Mouse (Mus musculus) adrenal gland, postnatal 10 days (tissue): ENCODE results near the gene Ifnz. TPM values are rescaled to one million over a fixed set of nuclear protein-coding genes. Genes with fewer than 3 reads are reported as not detected.
A peak's percentile ranks its signal among the peaks of the same experiment; 100 is the strongest.
"Not testable (repeated sequence)": the region's sequence is repeated elsewhere in the genome, so short reads cannot be mapped to it uniquely, and the experiment has no call there.

Experiments used
- DNase-seq: peaks from one replicate; pipeline ENCODE4 v3.0.0; 2021; ENCODE audit warnings: mixed read lengths
- long read RNA-seq, 2 experiments: library from polyadenylated mRNA; stranded (forward); transcript quantifications; one replicate each; pipeline ENCODE4 v2.0.0; 2021
- total RNA-seq, 2 experiments: library from RNA; stranded (reverse); gene quantifications; 2 replicates each; pipeline ENCODE4 v1.2.3; 2021

Ifnz gene
- not detected for total RNA-seq
- long read RNA-seq, experiment 1, result 0 reads
- long read RNA-seq, experiment 2, result 0 reads

DNA sequence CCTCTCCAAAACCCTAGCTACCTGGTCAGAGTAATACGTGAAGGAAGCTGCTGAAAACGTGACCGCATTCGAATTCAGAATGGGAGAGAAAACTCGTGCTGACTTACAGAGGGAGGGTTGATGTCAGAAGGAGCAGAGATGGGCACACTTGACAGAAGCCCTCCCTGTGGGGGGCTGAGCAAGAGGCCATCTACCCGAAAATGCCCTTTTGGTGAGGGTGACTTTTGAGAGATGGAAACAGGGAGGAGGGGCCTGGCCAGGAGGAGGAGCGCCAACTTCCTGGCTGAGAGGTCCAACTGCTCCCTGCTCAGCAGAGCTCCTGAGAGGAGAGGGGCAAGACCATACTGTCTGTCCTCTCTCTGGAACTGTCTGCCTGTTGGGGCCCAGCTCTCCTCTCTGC lies at the start of gene Ifnz:
Gene Ifnz (plus strand): TSS at position 301 of the 400 bp plus-strand sequence.
- not testable (repeated sequence) for DNase-seq

DNA sequence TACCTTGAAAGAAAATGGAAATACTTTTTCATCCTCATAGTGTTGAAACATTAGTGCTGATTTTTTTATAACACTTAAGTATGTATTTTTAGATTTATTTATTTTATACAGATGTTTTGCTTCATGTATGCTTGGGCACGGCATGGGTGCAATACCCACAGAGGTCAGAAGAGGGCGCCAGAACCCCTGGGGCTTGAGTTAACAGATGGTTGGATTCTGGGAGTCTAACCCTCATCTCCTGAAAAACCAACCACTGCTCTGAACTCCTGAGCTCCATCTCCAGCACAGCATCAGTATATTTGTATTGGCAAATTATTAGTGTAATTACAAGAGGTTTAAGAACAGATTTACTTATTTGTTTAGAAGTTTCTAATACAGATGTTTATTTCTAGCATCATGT lies 43.5 kb upstream of the Ifnz start:
- peak; percentile 86 for DNase-seq

DNA sequence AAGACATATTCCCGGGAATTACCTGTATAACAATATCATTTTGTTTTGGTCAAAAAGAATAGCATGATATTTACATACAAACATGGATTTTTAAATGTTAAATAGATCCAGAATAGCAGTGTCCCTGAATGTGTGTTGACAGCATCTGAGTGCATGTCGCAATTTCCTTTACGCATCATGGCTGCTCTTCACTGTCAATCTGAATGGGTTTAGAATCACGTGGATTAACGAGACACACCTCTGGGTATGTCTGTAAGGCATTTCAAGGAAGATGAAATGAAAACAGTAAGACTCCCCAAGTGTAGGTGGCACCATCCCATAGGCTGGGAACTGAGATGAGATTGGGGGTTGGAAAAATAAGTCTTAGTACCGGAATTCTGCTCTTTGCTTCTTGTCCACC lies 42.9 kb upstream of the Ifnz start:
- DNase-seq, result no peak

DNA sequence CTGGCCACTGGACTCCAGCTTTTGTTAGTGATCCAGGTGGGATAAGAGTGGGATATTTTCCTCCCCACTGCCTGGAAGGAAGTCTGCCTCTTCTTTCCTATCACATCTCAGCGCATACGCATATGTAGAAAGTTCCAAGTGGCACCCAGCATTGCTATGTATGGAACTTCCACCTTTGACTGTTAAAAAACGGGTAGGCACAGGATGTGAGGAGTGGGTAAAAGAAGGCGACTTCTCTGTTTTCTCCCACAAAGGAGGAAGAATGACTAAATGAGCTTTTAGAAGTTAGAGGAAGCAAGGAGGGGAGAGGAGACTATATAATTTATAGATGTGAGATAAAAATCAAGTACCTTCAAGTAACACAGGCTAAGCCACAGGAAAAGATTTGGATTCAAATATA lies 40.5 kb upstream of the Ifnz start:
- DNase-seq, result no peak

DNA sequence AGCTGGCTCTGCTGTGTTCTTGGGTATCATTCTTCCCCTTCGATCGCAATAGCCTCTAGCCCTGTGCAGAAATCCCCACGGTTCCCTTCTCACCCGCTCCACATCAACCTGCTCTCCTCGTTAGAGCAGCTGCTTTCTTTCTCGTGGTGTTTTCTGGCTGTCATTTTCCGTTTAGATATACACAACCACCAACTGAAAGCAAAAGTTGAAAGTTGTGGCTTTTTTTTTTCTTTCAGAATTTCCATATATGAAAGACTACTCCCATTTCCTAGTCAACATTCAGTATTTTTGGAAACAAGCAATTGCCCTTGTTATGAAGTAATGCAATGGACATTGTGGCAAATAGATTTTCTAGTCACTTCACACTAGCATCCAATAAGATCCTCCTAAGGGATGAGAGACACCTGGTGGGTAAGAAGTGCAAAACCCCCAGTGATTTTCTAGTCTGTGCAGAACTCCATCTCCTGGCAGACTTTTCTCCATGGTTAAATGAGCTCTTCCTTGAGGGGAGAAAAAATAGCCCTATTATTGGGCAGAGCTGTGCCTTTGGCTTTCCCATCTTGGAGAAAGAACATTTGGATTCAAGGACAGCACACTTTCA lies 39.1 kb upstream of the Ifnz start:
- no peak for DNase-seq

DNA sequence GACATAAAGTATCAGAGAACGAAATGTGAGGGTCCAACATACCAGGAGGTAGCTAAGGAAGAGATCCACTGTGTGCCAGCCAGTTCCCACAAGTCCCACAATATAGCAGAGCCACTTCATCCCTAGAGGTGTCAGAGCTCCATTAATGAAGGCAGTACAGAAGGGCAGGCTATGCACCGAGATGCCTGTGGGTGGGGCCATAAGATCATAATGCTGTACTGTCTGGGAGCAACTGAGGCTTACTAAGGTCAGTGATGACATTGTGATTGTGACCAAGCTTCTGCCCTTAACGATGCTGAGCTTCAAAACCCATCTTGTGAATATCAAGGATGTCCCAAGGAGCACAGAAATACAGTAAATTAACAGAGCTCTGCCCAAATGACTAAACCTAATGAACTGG lies 37.7 kb upstream of the Ifnz start:
- no peak for DNase-seq

DNA sequence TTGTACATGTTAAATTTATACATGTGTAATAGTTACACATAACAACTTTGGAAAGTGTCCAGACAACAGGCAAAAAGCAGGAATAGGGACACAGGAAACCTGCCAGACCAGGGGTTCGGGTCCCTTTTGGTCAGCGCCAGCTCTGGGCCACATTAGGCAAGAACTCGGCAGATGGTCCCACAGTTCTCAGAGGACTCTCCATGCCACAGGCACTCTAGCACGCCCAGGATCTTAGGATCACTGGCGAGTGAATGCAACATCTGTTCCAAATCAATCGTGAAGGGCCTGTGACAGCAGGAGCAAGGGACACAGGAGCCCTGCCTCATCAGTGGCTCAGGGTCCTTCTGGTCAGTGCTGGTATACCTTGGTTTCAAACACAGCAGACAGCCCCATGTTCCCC lies 32.0 kb upstream of the Ifnz start:
- DNase-seq, result no peak

DNA sequence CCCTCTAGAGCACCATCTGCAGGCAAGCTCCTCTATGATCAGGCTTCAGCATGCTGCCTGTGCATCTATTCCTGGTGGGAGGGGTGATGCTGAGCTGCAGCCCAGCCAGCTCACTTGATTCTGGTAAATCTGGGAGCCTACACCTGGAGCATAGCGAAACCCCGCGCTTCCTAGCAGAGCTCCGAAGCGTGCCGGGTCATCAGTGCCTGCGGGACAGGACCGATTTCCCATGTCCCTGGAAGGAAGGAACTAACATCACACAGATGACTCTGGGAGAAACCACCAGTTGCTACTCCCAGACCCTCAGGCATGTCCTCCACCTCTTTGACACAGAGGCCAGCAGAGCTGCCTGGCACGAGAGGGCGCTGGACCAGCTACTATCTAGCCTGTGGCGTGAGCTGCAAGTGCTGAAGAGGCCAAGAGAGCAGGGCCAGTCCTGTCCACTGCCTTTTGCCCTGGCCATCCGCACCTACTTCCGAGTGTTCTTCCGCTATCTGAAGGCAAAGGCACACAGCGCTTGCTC lies 27.1 kb upstream of the Ifnz start, which contains the start of gene Gm13271:
Gene Gm13271 (plus strand): TSS at position 51 of the 523 bp plus-strand sequence.
- DNase-seq, result peak; percentile 60

DNA sequence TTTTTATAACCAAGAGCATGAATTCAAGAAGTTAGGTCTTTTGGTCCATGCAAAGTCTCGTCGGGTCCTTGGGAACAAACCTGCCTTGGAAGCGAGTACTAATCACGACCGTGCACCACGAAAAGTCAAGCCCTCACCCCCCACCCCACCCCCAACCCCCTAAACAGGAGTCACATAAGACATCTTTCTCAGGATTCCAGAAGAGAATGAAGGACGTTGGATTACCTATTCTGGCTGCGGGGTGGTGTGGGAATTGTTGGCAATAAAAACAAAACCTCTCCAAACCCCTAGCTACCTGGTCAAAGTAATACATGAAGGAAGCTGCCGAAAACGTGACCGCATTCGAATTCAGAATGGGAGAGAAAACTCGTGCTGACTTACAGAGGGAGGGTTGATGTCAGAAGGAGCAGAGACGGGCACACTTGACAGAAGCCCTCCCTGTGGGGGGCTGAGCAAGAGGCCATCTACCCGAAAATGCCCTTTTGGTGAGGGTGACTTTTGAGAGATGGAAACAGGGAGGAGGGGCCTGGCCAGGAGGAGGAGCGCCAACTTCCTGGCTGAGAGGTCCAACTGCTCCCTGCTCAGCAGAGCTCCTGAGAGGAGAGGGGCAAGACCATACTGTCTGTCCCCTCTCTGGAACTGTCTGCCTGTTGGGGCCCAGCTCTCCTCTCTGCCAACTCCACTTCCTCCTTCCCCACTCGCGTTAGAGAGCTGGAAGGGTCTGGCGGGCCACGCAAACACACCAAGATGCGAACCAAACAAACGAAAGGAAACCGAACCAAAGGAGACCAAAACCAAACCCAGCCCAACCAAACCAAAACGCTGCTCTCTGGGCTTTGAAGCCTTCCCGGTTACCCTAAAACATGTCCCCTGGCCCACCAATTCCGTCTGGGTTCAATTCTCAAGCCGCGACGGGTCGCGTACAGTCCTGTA lies 25.1 kb upstream of the Ifnz start:
- peak; percentile 25 for DNase-seq

DNA sequence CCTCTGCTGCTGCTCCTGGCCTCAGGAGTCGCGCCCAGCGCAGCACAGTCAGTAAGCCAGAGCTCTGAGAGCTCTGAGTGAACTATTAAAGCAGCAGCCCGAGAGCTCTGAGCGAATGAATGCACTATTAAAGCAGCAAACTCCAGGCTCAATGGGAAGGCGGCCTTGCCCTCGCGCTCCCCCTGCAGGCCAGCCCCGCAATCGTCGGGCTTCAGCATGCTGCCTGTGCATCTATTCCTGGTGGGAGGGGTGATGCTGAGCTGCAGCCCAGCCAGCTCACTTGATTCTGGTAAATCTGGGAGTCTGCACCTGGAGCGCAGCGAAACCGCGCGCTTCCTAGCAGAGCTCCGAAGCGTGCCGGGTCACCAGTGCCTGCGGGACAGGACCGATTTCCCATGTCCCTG lies 24.3 kb upstream of the Ifnz start:
- DNase-seq, result peak; percentile 86

DNA sequence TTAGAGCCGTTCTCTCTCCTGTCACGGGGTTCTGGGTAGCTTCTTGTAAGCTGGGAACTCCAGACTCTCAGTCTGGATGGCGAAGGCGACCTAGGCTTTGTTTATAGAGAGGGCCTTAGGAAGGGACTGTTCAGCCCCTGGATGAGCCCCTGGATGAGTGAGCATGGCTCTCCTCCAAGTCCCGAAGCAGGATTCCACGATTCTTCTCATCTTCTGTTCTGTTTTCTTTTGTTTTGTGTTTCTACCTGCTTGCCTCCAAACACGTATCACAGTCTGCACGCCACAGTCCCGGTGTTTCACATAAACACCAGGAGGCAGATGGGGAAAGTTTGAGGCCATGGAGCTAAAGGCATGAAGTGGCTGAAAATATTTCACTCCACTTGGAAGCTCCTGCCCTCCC lies 23.2 kb upstream of the Ifnz start:
- not testable (repeated sequence) for DNase-seq

DNA sequence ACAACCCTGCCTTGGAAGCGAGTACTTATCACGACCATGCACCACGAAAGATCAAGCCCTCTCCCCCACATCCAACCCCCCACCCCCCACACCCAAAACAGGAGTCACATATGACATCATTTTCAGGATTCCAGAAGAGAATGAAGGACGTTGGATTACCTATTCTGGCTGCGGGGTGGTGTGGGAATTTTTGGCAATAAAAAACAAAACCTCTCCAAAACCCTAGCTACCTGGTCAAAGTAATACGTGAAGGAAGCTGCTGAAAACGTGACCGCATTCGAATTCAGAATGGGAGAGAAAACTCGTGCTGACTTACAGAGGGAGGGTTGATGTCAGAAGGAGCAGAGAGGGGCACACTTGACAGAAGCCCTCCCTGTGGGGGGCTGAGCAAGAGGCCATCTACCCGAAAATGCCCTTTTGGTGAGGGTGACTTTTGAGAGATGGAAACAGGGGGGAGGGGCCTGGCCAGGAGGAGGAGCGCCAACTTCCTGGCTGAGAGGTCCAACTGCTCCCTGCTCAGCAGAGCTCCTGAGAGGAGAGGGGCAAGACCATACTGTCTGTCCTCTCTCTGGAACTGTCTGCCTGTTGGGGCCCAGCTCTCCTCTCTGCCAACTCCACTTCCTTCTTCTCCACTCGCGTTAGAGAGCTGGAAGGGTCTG lies 22.2 kb upstream of the Ifnz start, which contains the start of gene Gm13283:
Gene Gm13283 (plus strand): TSS at position 510 of the 659 bp plus-strand sequence.
- DNase-seq, result peak; percentile 39

DNA sequence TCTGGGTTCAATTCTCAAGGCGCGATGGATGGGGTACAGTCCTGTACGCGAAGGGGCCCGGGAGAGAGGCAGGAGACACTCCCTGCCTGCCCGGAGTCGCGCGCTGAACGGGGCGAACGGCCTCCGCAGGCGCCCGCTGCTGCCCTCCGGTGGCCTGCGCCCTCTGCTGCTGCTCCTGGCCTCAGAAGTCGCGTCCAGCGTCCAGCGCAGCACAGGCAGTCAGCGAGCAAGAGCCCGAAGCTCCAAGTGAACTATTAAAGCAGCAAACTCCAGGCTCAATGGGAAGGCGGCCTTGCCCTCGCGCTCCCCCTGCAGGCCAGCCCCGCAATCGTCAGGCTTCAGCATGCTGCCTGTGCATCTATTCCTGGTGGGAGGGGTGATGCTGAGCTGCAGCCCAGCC lies 21.5 kb upstream of the Ifnz start:
- peak; percentile 81 for DNase-seq

DNA sequence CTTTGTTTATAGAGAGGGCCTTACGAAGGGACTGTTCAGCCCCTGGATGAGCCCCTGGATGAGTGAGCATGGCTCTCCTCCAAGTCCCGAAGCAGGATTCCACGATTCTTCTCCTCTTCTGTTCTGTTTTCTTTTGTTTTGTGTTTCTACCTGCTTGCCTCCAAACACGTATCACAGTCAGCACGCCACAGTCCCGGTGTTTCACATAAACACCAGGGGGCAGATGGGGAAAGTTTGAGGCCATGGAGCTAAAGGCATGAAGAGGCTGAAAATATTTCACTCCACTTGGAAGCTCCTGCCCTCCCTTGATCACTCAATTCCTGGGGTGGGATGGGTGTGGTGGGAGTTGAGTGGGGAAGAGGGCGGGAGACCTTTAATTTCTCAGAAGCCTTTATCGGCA lies 20.2 kb upstream of the Ifnz start:
- peak; percentile 63 for DNase-seq

DNA sequence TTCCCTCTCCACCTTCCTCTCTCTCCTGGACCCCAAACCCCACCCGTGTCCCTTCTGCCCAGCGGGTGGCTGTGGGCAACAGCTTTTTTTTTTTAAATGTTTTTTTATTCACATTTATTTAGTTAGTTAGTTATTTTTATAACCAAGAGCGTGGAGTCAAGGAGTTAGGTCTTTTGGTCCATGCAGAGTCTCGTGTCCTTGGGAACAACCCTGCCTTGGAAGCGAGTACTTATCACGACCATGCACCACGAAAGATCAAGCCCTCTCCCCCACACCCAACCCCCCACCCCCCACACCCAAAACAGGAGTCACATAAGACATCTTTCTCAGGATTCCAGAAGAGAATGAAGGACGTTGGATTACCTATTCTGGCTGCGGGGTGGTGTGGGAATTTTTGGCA lies 19.6 kb upstream of the Ifnz start:
- DNase-seq, result not testable (repeated sequence)

DNA sequence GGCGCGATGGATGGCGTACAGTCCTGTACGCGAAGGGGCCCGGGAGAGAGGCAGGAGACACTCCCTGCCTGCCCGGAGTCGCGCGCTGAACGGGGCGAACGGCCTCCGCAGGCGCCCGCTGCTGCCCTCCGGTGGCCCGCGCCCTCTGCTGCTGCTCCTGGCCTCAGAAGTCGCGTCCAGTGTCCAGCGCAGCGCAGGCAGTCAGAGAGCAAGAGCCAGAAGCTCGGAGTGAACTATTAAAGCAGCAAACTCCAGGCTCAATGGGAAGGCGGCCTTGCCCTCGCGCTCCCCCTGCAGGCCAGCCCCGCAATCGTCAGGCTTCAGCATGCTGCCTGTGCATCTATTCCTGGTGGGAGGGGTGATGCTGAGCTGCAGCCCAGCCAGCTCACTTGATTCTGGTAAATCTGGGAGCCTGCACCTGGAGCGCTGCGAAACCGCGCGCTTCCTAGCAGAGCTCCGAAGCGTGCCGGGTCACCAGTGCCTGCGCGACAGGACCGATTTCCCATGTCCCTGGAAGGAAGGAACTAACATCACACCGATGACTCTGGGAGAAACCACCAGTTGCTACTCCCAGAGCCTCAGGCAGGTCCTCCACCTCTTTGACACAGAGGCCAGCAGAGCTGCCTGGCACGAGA lies 18.4 kb upstream of the Ifnz start:
- peak; percentile 61 for DNase-seq

DNA sequence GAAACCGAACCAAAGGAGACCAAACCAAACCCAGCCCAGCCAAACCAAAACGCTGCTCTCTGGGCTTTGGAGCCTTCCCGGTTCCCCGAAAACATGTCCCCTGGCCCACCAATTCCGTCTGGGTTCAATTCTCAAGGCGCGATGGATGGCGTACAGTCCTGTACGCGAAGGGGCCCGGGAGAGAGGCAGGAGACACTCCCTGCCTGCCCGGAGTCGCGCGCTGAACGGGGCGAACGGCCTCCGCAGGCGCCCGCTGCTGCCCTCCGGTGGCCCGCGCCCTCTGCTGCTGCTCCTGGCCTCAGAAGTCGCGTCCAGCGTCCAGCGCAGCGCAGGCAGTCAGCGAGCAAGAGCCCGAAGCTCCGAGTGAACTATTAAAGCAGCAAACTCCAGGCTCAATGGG lies 8.4 kb upstream of the Ifnz start, which contains the start of gene Gm13290:
Gene Gm13290 (plus strand): TSS at position 301 of the 400 bp plus-strand sequence.
- not testable (repeated sequence) for DNase-seq

DNA sequence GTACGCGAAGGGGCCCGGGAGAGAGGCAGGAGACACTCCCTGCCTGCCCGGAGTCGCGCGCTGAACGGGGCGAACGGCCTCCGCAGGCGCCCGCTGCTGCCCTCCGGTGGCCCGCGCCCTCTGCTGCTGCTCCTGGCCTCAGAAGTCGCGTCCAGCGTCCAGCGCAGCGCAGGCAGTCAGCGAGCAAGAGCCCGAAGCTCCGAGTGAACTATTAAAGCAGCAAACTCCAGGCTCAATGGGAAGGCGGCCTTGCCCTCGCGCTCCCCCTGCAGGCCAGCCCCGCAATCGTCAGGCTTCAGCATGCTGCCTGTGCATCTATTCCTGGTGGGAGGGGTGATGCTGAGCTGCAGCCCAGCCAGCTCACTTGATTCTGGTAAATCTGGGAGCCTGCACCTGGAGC lies 5.3 kb upstream of the Ifnz start, which contains the start of gene Gm13289:
Gene Gm13289 (plus strand): TSS at position 301 of the 400 bp plus-strand sequence.
- not testable (repeated sequence) for DNase-seq

DNA sequence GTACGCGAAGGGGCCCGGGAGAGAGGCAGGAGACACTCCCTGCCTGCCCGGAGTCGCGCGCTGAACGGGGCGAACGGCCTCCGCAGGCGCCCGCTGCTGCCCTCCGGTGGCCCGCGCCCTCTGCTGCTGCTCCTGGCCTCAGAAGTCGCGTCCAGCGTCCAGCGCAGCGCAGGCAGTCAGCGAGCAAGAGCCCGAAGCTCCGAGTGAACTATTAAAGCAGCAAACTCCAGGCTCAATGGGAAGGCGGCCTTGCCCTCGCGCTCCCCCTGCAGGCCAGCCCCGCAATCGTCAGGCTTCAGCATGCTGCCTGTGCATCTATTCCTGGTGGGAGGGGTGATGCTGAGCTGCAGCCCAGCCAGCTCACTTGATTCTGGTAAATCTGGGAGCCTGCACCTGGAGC lies 2.4 kb upstream of the Ifnz start, which contains the start of gene Gm13272:
Gene Gm13272 (plus strand): TSS at position 301 of the 400 bp plus-strand sequence.
- not testable (repeated sequence) for DNase-seq

DNA sequence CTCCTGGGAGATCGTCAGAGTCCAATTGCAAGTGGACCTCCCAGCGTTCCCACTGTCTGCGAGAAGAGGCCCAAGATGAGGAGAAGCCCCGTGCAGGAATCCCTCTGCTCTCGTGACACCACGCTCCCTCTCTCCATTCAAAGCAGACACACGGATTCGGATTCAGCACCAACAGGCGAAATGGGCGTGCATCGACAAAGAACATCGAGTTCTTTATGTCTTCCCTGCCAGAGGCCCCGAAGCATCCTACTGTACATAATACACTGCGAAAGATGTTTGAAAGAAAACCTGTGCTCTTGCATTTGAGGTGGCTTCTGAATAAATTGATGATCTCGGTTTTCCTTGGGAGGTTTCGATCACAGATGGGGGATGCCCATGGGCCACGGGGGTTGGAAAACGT lies 1.6 kb upstream of the Ifnz start:
- not testable (repeated sequence) for DNase-seq

DNA sequence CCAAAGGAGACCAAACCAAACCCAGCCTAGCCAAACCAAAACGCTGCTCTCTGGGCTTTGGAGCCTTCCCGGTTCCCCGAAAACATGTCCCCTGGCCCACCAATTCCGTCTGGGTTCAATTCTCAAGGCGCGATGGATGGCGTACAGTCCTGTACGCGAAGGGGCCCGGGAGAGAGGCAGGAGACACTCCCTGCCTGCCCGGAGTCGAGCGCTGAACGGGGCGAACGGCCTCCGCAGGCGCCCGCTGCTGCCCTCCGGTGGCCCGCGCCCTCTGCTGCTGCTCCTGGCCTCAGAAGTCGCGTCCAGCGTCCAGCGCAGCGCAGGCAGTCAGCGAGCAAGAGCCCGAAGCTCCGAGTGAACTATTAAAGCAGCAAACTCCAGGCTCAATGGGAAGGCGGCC lies 404 bp downstream of the Ifnz start:
- DNase-seq, result peak; percentile 16

DNA sequence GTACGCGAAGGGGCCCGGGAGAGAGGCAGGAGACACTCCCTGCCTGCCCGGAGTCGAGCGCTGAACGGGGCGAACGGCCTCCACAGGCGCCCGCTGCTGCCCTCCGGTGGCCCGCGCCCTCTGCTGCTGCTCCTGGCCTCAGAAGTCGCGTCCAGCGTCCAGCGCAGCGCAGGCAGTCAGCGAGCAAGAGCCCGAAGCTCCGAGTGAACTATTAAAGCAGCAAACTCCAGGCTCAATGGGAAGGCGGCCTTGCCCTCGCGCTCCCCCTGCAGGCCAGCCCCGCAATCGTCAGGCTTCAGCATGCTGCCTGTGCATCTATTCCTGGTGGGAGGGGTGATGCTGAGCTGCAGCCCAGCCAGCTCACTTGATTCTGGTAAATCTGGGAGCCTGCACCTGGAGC lies 3.5 kb downstream of the Ifnz start, which contains the start of gene Gm13276:
Gene Gm13276 (plus strand): TSS at position 301 of the 400 bp plus-strand sequence.
- not testable (repeated sequence) for DNase-seq
